Mouse (Mus musculus): ENCODE data around the gene Slc25a16.

Gene Slc25a16

GRCm38 (mm10) chr10:62919925-62920765 lies at the start of gene Slc25a16:
Slc25a16 (plus strand) TSS chr10:62920633.
- DNase-seq = peak; percentile 98

GRCm38 (mm10) chr10:62874828-62875227 lies 45.6 kb upstream of the Slc25a16 start:
- DNase-seq = no peak

- no peak for DNase-seq
These were observed 44.9 kb upstream of the Slc25a16 start for GRCm38 (mm10) chr10:62875565-62875964.

GRCm38 (mm10) chr10:62878056-62878455 lies 42.4 kb upstream of the Slc25a16 start:
- no peak for DNase-seq

- DNase-seq = peak; percentile 55
These were observed 39.2 kb upstream of the Slc25a16 start for GRCm38 (mm10) chr10:62881211-62881610.

GRCm38 (mm10) chr10:62883933-62884372 lies 36.5 kb upstream of the Slc25a16 start:
- peak; percentile 61 for DNase-seq

- no peak for DNase-seq
These were observed 35.9 kb upstream of the Slc25a16 start for GRCm38 (mm10) chr10:62884517-62884916.

- DNase-seq = no peak
These were observed 35.0 kb upstream of the Slc25a16 start for GRCm38 (mm10) chr10:62885460-62885859.

- DNase-seq = peak; percentile 77
These were observed 34.2 kb upstream of the Slc25a16 start for GRCm38 (mm10) chr10:62885969-62886798.

- peak; percentile 86 for DNase-seq
These were observed 33.4 kb upstream of the Slc25a16 start for GRCm38 (mm10) chr10:62886799-62887591.

GRCm38 (mm10) chr10:62891025-62891424 lies 29.4 kb upstream of the Slc25a16 start:
- DNase-seq = no peak

GRCm38 (mm10) chr10:62892549-62893232 lies 27.7 kb upstream of the Slc25a16 start:
- DNase-seq = no peak

- no peak for DNase-seq
These were observed 27.0 kb upstream of the Slc25a16 start for GRCm38 (mm10) chr10:62893356-62893884.

- DNase-seq = no peak
These were observed 26.0 kb upstream of the Slc25a16 start for GRCm38 (mm10) chr10:62894447-62894846.

- no peak for DNase-seq
These were observed 25.0 kb upstream of the Slc25a16 start for GRCm38 (mm10) chr10:62895386-62895785.

- no peak for DNase-seq
These were observed 24.4 kb upstream of the Slc25a16 start for GRCm38 (mm10) chr10:62896035-62896434.

- DNase-seq = no peak
These were observed 23.7 kb upstream of the Slc25a16 start for GRCm38 (mm10) chr10:62896774-62897173.

- no peak for DNase-seq
These were observed 23.0 kb upstream of the Slc25a16 start for GRCm38 (mm10) chr10:62897437-62897836.

- no peak for DNase-seq
These were observed 22.4 kb upstream of the Slc25a16 start for GRCm38 (mm10) chr10:62898061-62898460.

- no peak for DNase-seq
These were observed 20.3 kb upstream of the Slc25a16 start for GRCm38 (mm10) chr10:62900144-62900543.

GRCm38 (mm10) chr10:62901826-62902225 lies 18.6 kb upstream of the Slc25a16 start:
- no peak for DNase-seq

GRCm38 (mm10) chr10:62902829-62903228 lies 17.6 kb upstream of the Slc25a16 start:
- DNase-seq = no peak
